8 mouse cellular contexts compared by ENCODE assay signal in genomic region chr5:122989551-122990330, GRCm38 (mm10). TPM values are rescaled to one million over a fixed set of nuclear protein-coding genes. Genes with fewer than 3 reads are reported as not detected.
DNase-seq lines count a peak whose midpoint lies in the region; ATAC-seq and TF ChIP-seq lines count a peak whose summit lies in the region.

Gene Kdm2b (minus strand): TSS chr5:122989823.

- peak within 1 kb of the TSS; percentile 99 for H3K4me2 ChIP-seq in forebrain, postnatal 0 days (ENCODE audit: low read depth)
- H3K4me2 ChIP-seq in hindbrain, embryonic 14.5 days (replicated peaks), result peak within 1 kb of the TSS; percentile 99
- H3K4me2 ChIP-seq in midbrain, embryonic 12.5 days (replicated peaks), result peak within 1 kb of the TSS; percentile 97

- H3K4me1 ChIP-seq in erythroblast, embryonic 14.5 days (ENCODE audit: control insufficient read depth), result peaks cover 40% of the 10 kb centered on the region
- peaks cover 18% of the 10 kb centered on the region for H3K4me1 ChIP-seq in forebrain, postnatal 0 days (ENCODE audit: insufficient read depth)
- H3K4me1 ChIP-seq in hindbrain, embryonic 14.5 days (replicated peaks; ENCODE audit: control insufficient read depth, insufficient read depth, low read length), result peaks cover 43% of the 10 kb centered on the region
- peaks cover 67% of the 10 kb centered on the region for H3K4me1 ChIP-seq in midbrain, embryonic 12.5 days

- no peaks in the 10 kb centered on the region for H3K36me3 ChIP-seq in erythroblast, embryonic 14.5 days (ENCODE audit: control insufficient read depth)
- H3K36me3 ChIP-seq in forebrain, postnatal 0 days (ENCODE audit: insufficient read depth), result no peaks in the 10 kb centered on the region
- no peaks in the 10 kb centered on the region for H3K36me3 ChIP-seq in hindbrain, embryonic 14.5 days (replicated peaks; ENCODE audit: control insufficient read depth, insufficient read depth)
- no peaks in the 10 kb centered on the region for H3K36me3 ChIP-seq in midbrain, embryonic 12.5 days

- intact Hi-C loops in left cerebral cortex, postnatal 25 days (cut with DNase I), result loop anchor here (1.0 kb wide), 1 partner anchor 8 kb away; no protein-coding TSS in a partner anchor

- H3K27me3 ChIP-seq in erythroblast, embryonic 14.5 days (ENCODE audit: control insufficient read depth), result peaks cover 63% of the 10 kb centered on the region
- H3K27me3 ChIP-seq in forebrain, postnatal 0 days (ENCODE audit: insufficient read depth, low read length), result no peaks in the 10 kb centered on the region
- no peaks in the 10 kb centered on the region for H3K27me3 ChIP-seq in hindbrain, embryonic 14.5 days (ENCODE audit: control insufficient read depth, insufficient read depth, low read length)
- no peaks in the 10 kb centered on the region for H3K27me3 ChIP-seq in midbrain, embryonic 12.5 days

- 5% methylated on average over 15 of the region's 15 CpGs for WGBS in forebrain, postnatal 0 days
- under 1% methylated on average over 15 of the region's 15 CpGs for WGBS in hindbrain, embryonic 14.5 days
- WGBS in midbrain, embryonic 12.5 days, result 2% methylated on average over 15 of the region's 15 CpGs

- H3K4me3 ChIP-seq in erythroblast, embryonic 14.5 days (replicated peaks), result peak within 1 kb of the TSS; percentile 66
- H3K4me3 ChIP-seq in forebrain, postnatal 0 days (ENCODE audit: low read depth, low read length), result peak within 1 kb of the TSS; percentile 77
- peak within 1 kb of the TSS; percentile 63 for H3K4me3 ChIP-seq in hindbrain, embryonic 14.5 days (replicated peaks; ENCODE audit: low read length)
- peak within 1 kb of the TSS; percentile 75 for H3K4me3 ChIP-seq in midbrain, embryonic 12.5 days

- no peaks in the 10 kb centered on the region for H3K9me3 ChIP-seq in erythroblast, embryonic 14.5 days (ENCODE audit: control insufficient read depth, low read length)
- H3K9me3 ChIP-seq in forebrain, postnatal 0 days (ENCODE audit: low read length), result no peaks in the 10 kb centered on the region
- no peaks in the 10 kb centered on the region for H3K9me3 ChIP-seq in hindbrain, embryonic 14.5 days (ENCODE audit: control insufficient read depth, low read length)
- no peaks in the 10 kb centered on the region for H3K9me3 ChIP-seq in midbrain, embryonic 12.5 days

- DNase-seq in adrenal gland, postnatal 10 days, result peak; percentile 36
- no peak for DNase-seq in forebrain, postnatal 0 days
- peak; percentile 49 for DNase-seq in hindbrain, embryonic 14.5 days (ENCODE audit: low spot score)
- DNase-seq in left cerebral cortex, postnatal 25 days (ENCODE audit: low spot score in 2 of 2), result no peak

- no peak for TF ChIP-seq CTCF in forebrain, postnatal 0 days (IDR thresholded peaks at IDR 0.05; ENCODE audit: low read depth)

- ATAC-seq in erythroblast, adult 5-6 weeks (replicated peaks; ENCODE audit: low FRiP score, poor library complexity, severe bottlenecking), result no peak
- peak; percentile 14; the same call in 1 of the 2 replicates for ATAC-seq in forebrain, postnatal 0 days
- ATAC-seq in hindbrain, embryonic 14.5 days (ENCODE audit: low FRiP score), result peak; percentile 52; the same call in 1 of the 2 replicates
- peak; percentile 32; the same call in 1 of the 2 replicates for ATAC-seq in midbrain, embryonic 12.5 days (ENCODE audit: low FRiP score, low read depth)
- no peak for ATAC-seq in frontal cortex, adult (ENCODE audit: low TSS enrichment)

- peak within 1 kb of the TSS; percentile 85 for H3K27ac ChIP-seq in forebrain, postnatal 0 days (ENCODE audit: low read depth, low read length)
- H3K27ac ChIP-seq in hindbrain, embryonic 14.5 days, result peak within 1 kb of the TSS; percentile 71
- H3K27ac ChIP-seq in midbrain, embryonic 12.5 days (replicated peaks), result peak within 1 kb of the TSS; percentile 91

- peak within 1 kb of the TSS; percentile 64 for H3K9ac ChIP-seq in forebrain, postnatal 0 days
- peak within 1 kb of the TSS; percentile 69 for H3K9ac ChIP-seq in hindbrain, embryonic 14.5 days
- H3K9ac ChIP-seq in midbrain, embryonic 12.5 days (replicated peaks), result peak within 1 kb of the TSS; percentile 81

RNA-seq across cellular contexts. Expression of gene Kdm2b, which starts in this region (rescaled TPM):
- polyA plus RNA-seq in erythroblast, embryonic 14.5 days (2012), result 2.1 and 2.4 TPM in 2 replicates
- 7.5 and 9.4 TPM in 2 replicates for total RNA-seq in erythroblast, adult 5-6 weeks (2015; ENCODE audit: low replicate concordance)
- total RNA-seq in erythroblast, adult 5-6 weeks (2017; ENCODE audit: low replicate concordance), result 11.3 and 28.3 TPM in 2 replicates
- 10 to 100 TPM; 22.8 to 27.6 TPM for total RNA-seq in adrenal gland, postnatal 10 days (2021)
- total RNA-seq in forebrain, postnatal 0 days (2014; rRNA removed), result 127 and 158 TPM in 2 replicates
- 84.6 and 91.7 TPM in 2 replicates for polyA plus RNA-seq in forebrain, postnatal 0 days (2015; fragmentation: Nextera tagmentation; extraction: Ambion mirVana)
- polyA plus RNA-seq in hindbrain, embryonic 14.5 days (2014; fragmentation: Nextera tagmentation; extraction: Ambion mirVana), result 80.8 and 87.1 TPM in 2 replicates
- 10 to 100 TPM; 26.2 to 26.5 TPM for total RNA-seq in left cerebral cortex, postnatal 25 days (2021)
- 108 and 115 TPM in 2 replicates for polyA plus RNA-seq in midbrain, embryonic 12.5 days (2016; fragmentation: Nextera tagmentation; extraction: Ambion mirVana)

Comparison
In these comparisons a context has a peak if more than half of its experiments do, and no peak if none do; other contexts are left out.
1. RNA of gene Kdm2b (polyA plus RNA-seq): 108 to 115 TPM in midbrain, embryonic 12.5 days, 84.6 to 91.7 TPM in forebrain, postnatal 0 days and 80.8 to 87.1 TPM in hindbrain, embryonic 14.5 days; 2.1 to 2.4 TPM in erythroblast, embryonic 14.5 days; every median in the first group is over 10 times any median in the second.
2. ATAC-seq: peak in forebrain, postnatal 0 days (single experiment), hindbrain, embryonic 14.5 days (single experiment) and midbrain, embryonic 12.5 days (single experiment); none in erythroblast, adult 5-6 weeks (single experiment) and frontal cortex, adult (single experiment).
3. DNase-seq: peak in adrenal gland, postnatal 10 days (single experiment) and hindbrain, embryonic 14.5 days (single experiment); none in forebrain, postnatal 0 days (single experiment) and left cerebral cortex, postnatal 25 days (0 of 2).
4. Peak in every context shown above with its lines, with median percentiles within 50 percentile points of each other: H3K4me3 ChIP-seq, H3K27ac ChIP-seq, H3K4me2 ChIP-seq and H3K9ac ChIP-seq.